Mouse (Mus musculus) G1E (cell line): ENCODE measurements around the gene Dnah11. TPM values are rescaled to one million over a fixed set of nuclear protein-coding genes. Genes with fewer than 3 reads are reported as not detected.

ENCODE experiments used
- ATAC-seq: 2 replicates; pipeline ENCODE4 v1.8.0; 2016; ENCODE audit warnings: mild to moderate bottlenecking; ENCODE audit not compliant: insufficient number of reproducible peaks, poor library complexity, low FRiP score, severe bottlenecking; ENCODE audit errors: extremely low read depth
- DNase-seq: peaks from one replicate; pipeline ENCODE4 v3.0.0; 2012; ENCODE audit warnings: low spot score
- H3K27me3 ChIP-seq: 2 replicates; pipeline ENCODE4 v1.6.1; 2012; ENCODE audit warnings: mild to moderate bottlenecking, low read length, inconsistent platforms; ENCODE audit not compliant: insufficient read depth
- H3K36me3 ChIP-seq: replicated peaks from 2 replicates; pipeline ENCODE3; 2012; ENCODE audit warnings: mild to moderate bottlenecking, inconsistent platforms
- H3K4me1 ChIP-seq: 2 replicates; pipeline ENCODE4 v1.6.1; 2012; ENCODE audit warnings: low read depth, low read length, inconsistent platforms, mixed read lengths; ENCODE audit not compliant: insufficient read depth
- H3K4me3 ChIP-seq: 2 replicates; pipeline ENCODE4 v1.5.1; 2012; ENCODE audit warnings: low read depth, mild to moderate bottlenecking, inconsistent platforms, low read length, moderate library complexity, mixed read lengths
- H3K9me3 ChIP-seq: replicated peaks from 2 replicates; pipeline ENCODE4 v1.6.1; 2012; ENCODE audit warnings: inconsistent platforms
- CTCF ChIP-seq: IDR thresholded peaks from 2 replicates; pipeline ENCODE4 v1.5.1; 2012; ENCODE audit warnings: low read depth, low read length, inconsistent platforms, mixed read lengths
- GATA1 ChIP-seq: IDR thresholded peaks from 2 replicates; pipeline ENCODE4 v1.6.1; 2012; ENCODE audit warnings: borderline replicate concordance, low read length, inconsistent platforms, mixed read lengths
- GATA2 ChIP-seq: IDR thresholded peaks from 2 replicates; pipeline ENCODE4 v1.6.1; 2012; ENCODE audit warnings: low read depth, low read length, inconsistent platforms, borderline replicate concordance
- POLR2AphosphoS5 ChIP-seq: IDR thresholded peaks from 2 replicates; pipeline ENCODE4 v1.6.1; 2012; ENCODE audit warnings: low read depth, low read length, inconsistent platforms; ENCODE audit not compliant: insufficient replicate concordance
- TAL1 ChIP-seq: conservative IDR thresholded peaks from 2 replicates; pipeline ENCODE4 v1.6.1; 2012; ENCODE audit warnings: low read depth, low read length, inconsistent platforms, mixed read lengths
- polyA plus RNA-seq: library from polyadenylated mRNA; stranded (reverse); fragments of >175 nt; gene quantifications from 2 replicates; pipeline ENCODE4 v1.2.3, GENCODE M21; 2012
- total RNA-seq, 2 experiments: library from RNA; stranded (forward) in 1 of 2; stranded (reverse) in 1 of 2; fragments of 200-1000 nt in 1 of 2; fragments of >200 nt in 1 of 2; fragmentation: Nextera tagmentation in 1 of 2; gene quantifications; 2 replicates each; pipeline ENCODE4 v1.2.3; 2014 to 2017

Gene Dnah11
- total and polyA plus RNA-seq, 3 experiments = 0.05 TPM; not detected in 2

- H3K27me3 ChIP-seq = no peaks in the 10 kb centered on the region
- no peaks in the 10 kb centered on the region for H3K4me1 ChIP-seq
- DNase-seq (no peak), ATAC-seq (no peak)
- no peaks in the 10 kb centered on the region for H3K36me3 ChIP-seq
- no peak overlapping the region for H3K4me3 ChIP-seq
- H3K9me3 ChIP-seq = no peaks in the 10 kb centered on the region
- TF ChIP-seq CTCF = no peak
- no peak for TF ChIP-seq TAL1
- no peak for TF ChIP-seq GATA1
- no peak for TF ChIP-seq POLR2AphosphoS5
- TF ChIP-seq GATA2 = no peak
Observed at GRCm38 (mm10) chr12:118080441-118080840, 118.4 kb downstream of the Dnah11 start.

DNA sequence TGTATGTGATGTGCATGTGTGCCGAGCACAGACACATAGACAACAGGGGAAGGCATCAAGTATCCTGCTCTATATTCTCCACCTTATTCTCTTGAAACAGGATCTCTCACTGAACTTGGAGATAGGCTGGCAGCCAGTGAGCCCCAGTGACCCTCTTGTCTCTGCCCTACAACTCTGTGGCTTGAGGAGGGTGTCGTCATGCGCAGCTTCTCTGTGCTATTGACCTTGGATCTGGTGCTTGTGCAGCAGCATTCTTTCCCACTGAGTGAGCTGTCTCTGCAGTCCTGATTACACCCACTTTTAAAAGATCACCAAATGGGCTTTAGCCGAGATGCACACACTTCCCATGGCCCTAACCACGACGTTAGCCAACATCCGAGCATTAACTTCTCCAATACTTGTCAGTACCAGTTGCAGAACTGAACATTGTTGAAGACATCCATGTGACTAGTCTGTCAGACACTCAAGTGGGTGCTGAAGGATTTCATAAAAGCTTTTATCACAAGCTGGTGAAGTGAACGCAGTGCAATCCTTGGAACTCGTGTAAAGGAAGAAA is 120.3 kb downstream of the Dnah11 start:
- DNase-seq = no peak
- no peaks in the 10 kb centered on the region for H3K9me3 ChIP-seq
- H3K4me3 ChIP-seq = no peak overlapping the region
- no peaks in the 10 kb centered on the region for H3K4me1 ChIP-seq
- H3K36me3 ChIP-seq = no peaks in the 10 kb centered on the region
- no peaks in the 10 kb centered on the region for H3K27me3 ChIP-seq
- no peak for TF ChIP-seq CTCF
- no peak for TF ChIP-seq POLR2AphosphoS5
- TF ChIP-seq GATA1 = no peak
- no peak for TF ChIP-seq TAL1
- no peak for TF ChIP-seq GATA2
- ATAC-seq = no peak

- H3K27me3 ChIP-seq = no peaks in the 10 kb centered on the region
- H3K4me3 ChIP-seq = no peak overlapping the region
- no peak for TF ChIP-seq CTCF
- no peak for TF ChIP-seq POLR2AphosphoS5
- TF ChIP-seq TAL1 = no peak
- TF ChIP-seq GATA1 = no peak
- TF ChIP-seq GATA2 = no peak
- DNase-seq = no peak
- ATAC-seq = no peak
- H3K4me1 ChIP-seq = no peaks in the 10 kb centered on the region
- H3K9me3 ChIP-seq = no peaks in the 10 kb centered on the region
- H3K36me3 ChIP-seq = no peaks in the 10 kb centered on the region
Observed at GRCm38 (mm10) chr12:118076802-118077201, 122.0 kb downstream of the Dnah11 start.

- Histone ChIP-seq H3K36me3 (no peaks in the 10 kb centered on the region), H3K9me3 (no peaks in the 10 kb centered on the region), H3K27me3 (no peaks in the 10 kb centered on the region), H3K4me1 (no peaks in the 10 kb centered on the region), H3K4me3 (no peak overlapping the region)
- TF ChIP-seq POLR2AphosphoS5 = no peak
- no peak for TF ChIP-seq CTCF
- no peak for TF ChIP-seq GATA2
- TF ChIP-seq TAL1 = no peak
- no peak for TF ChIP-seq GATA1
- ATAC-seq = no peak
- DNase-seq = no peak
Observed at GRCm38 (mm10) chr12:118072181-118072872, 126.5 kb downstream of the Dnah11 start.

DNA sequence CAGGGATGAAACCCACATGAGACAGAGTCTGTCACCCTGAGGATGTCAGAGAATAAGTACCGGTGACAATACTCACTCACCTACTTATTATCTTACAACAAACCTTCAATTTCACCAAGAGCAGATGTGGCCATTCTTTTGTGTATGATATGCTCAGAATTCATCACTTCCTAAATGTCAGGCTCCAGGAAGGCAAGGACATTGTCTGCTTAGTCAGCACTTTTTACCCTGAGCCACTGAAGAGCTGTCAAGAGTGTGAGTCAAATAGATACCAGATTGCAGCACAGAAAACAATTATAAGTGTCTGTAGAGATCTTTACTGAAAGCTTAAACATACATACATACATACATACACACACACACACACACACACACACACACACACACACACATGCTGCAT is 127.2 kb downstream of the Dnah11 start:
- no peaks in the 10 kb centered on the region for H3K4me1 ChIP-seq
- no peaks in the 10 kb centered on the region for H3K36me3 ChIP-seq
- ATAC-seq (no peak), DNase-seq (no peak)
- no peak for TF ChIP-seq GATA1
- no peak for TF ChIP-seq TAL1
- TF ChIP-seq CTCF = no peak
- TF ChIP-seq POLR2AphosphoS5 = no peak
- no peak for TF ChIP-seq GATA2
- H3K27me3 ChIP-seq = no peaks in the 10 kb centered on the region
- H3K9me3 ChIP-seq = no peaks in the 10 kb centered on the region
- H3K4me3 ChIP-seq = no peak overlapping the region

DNA sequence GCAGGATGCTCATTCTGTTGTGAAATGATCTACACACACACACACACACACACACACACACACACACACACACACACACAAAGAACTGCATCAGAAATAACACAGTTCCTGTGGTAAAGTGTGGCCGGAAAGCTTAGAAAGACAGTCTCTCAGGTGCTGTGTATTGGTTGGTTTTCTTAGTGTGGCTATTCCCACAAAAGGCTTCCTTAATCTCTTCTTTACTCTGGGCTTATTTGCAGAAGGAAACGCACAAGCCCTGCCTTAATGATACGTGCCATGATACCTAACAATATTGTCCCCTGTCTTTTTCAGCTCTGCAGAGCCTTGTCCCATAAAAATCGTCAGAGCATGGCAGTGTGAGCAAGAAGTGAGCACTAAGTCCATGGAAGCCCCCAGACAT is 130.1 kb downstream of the Dnah11 start:
- ATAC-seq (no peak), DNase-seq (no peak)
- H3K36me3 ChIP-seq = no peaks in the 10 kb centered on the region
- TF ChIP-seq TAL1 = no peak
- no peak for TF ChIP-seq CTCF
- TF ChIP-seq GATA1 = no peak
- TF ChIP-seq GATA2 = no peak
- no peak for TF ChIP-seq POLR2AphosphoS5
- H3K4me1 ChIP-seq = no peaks in the 10 kb centered on the region
- H3K9me3 ChIP-seq = no peaks in the 10 kb centered on the region
- H3K27me3 ChIP-seq = no peaks in the 10 kb centered on the region
- H3K4me3 ChIP-seq = no peak overlapping the region

- Histone ChIP-seq H3K36me3 (no peaks in the 10 kb centered on the region), H3K27me3 (no peaks in the 10 kb centered on the region), H3K4me3 (no peak overlapping the region), H3K9me3 (no peaks in the 10 kb centered on the region), H3K4me1 (no peaks in the 10 kb centered on the region)
- no peak for ATAC-seq
- TF ChIP-seq GATA1 (no peak), GATA2 (no peak), POLR2AphosphoS5 (no peak), CTCF (no peak), TAL1 (no peak)
- DNase-seq = no peak
Observed at GRCm38 (mm10) chr12:118062343-118062742, 136.5 kb downstream of the Dnah11 start.
